Mouse (Mus musculus) urinary bladder, postnatal 4 days (tissue): Measurements from ENCODE around the gene Baiap2l1.

Experiments
- DNase-seq, 2 experiments: peaks; one replicate each; pipeline ENCODE4 v3.0.0; 2021 to 2022; ENCODE audit warnings: low spot score in 2 of 2

Gene Baiap2l1

GRCm38 (mm10) chr5:144286591-144287266 is 71.2 kb downstream of the Baiap2l1 start:
- DNase-seq: no peak

- no peak for DNase-seq
Observed at GRCm38 (mm10) chr5:144284599-144284998, 73.3 kb downstream of the Baiap2l1 start.

- DNase-seq: no peak
Observed at GRCm38 (mm10) chr5:144283551-144284031, 74.3 kb downstream of the Baiap2l1 start.

GRCm38 (mm10) chr5:144282470-144283260 is 75.2 kb downstream of the Baiap2l1 start:
- no peak for DNase-seq

- no peak for DNase-seq
Observed at GRCm38 (mm10) chr5:144279926-144280325, 78.0 kb downstream of the Baiap2l1 start.

- no peak for DNase-seq
Observed at GRCm38 (mm10) chr5:144279081-144279541, 78.8 kb downstream of the Baiap2l1 start.

GRCm38 (mm10) chr5:144278374-144278960 is 79.4 kb downstream of the Baiap2l1 start:
- DNase-seq: no peak

GRCm38 (mm10) chr5:144276898-144277630 is 80.8 kb downstream of the Baiap2l1 start:
- no peak for DNase-seq

- no peak for DNase-seq
Observed at GRCm38 (mm10) chr5:144274904-144275303, 83.0 kb downstream of the Baiap2l1 start.

- DNase-seq: no peak
Observed at GRCm38 (mm10) chr5:144271772-144272171, 86.1 kb downstream of the Baiap2l1 start.

GRCm38 (mm10) chr5:144271118-144271517 is 86.8 kb downstream of the Baiap2l1 start:
- DNase-seq: no peak

- no peak for DNase-seq
Observed at GRCm38 (mm10) chr5:144270420-144270819, 87.5 kb downstream of the Baiap2l1 start.

GRCm38 (mm10) chr5:144269926-144270325 is 88.0 kb downstream of the Baiap2l1 start:
- DNase-seq: no peak

- no peak for DNase-seq
Observed at GRCm38 (mm10) chr5:144267535-144268241, 90.2 kb downstream of the Baiap2l1 start.

GRCm38 (mm10) chr5:144263496-144263895 is 94.4 kb downstream of the Baiap2l1 start:
- DNase-seq: no peak

GRCm38 (mm10) chr5:144263082-144263481 is 94.8 kb downstream of the Baiap2l1 start:
- no peak for DNase-seq

- DNase-seq: no peak
Observed at GRCm38 (mm10) chr5:144261829-144262228, 96.1 kb downstream of the Baiap2l1 start.

GRCm38 (mm10) chr5:144261309-144261708 is 96.6 kb downstream of the Baiap2l1 start:
- DNase-seq: no peak

GRCm38 (mm10) chr5:144260464-144260863 is 97.4 kb downstream of the Baiap2l1 start:
- DNase-seq: no peak

- DNase-seq: no peak
Observed at GRCm38 (mm10) chr5:144259228-144259627, 98.7 kb downstream of the Baiap2l1 start.

- DNase-seq: no peak
Observed at GRCm38 (mm10) chr5:144258687-144259086, 99.2 kb downstream of the Baiap2l1 start.
